Mouse (Mus musculus) CH12.LX (cell line): ENCODE measurements around the gene Ctsc. TPM values are rescaled to one million over a fixed set of nuclear protein-coding genes. Genes with fewer than 3 reads are reported as not detected.

Experiments
- DNase-seq: peaks from one replicate; pipeline ENCODE4 v3.0.0-alpha.2; 2013; ENCODE audit errors: extremely low read depth
- H3K27ac ChIP-seq: 2 replicates; pipeline ENCODE4 v1.5.1; 2012; ENCODE audit warnings: low read depth, mild to moderate bottlenecking, control low read depth, moderate library complexity; ENCODE audit not compliant: insufficient read depth
- H3K27me3 ChIP-seq: replicated peaks from 2 replicates; pipeline ENCODE3; 2012; ENCODE audit warnings: inconsistent platforms
- H3K36me3 ChIP-seq, 2 experiments: replicated peaks in 1 of 2; 2 replicates each; pipeline versions ENCODE3 to v1.6.1; 2012; ENCODE audit warnings: inconsistent platforms in 1 of 2, low read length in 1 of 2, mild to moderate bottlenecking in 1 of 2, mixed read lengths in 1 of 2, moderate library complexity in 1 of 2; ENCODE audit not compliant: control insufficient read depth in 1 of 2, insufficient read depth in 1 of 2
- H3K4me1 ChIP-seq, 2 experiments: 2 replicates each; pipeline ENCODE4 v1.6.1; 2012; ENCODE audit warnings: inconsistent platforms in 1 of 2, moderate library complexity in 1 of 2; ENCODE audit not compliant: insufficient read depth in 2 of 2, control insufficient read depth in 1 of 2
- H3K4me2 ChIP-seq: 2 replicates; pipeline ENCODE4 v1.6.1; 2012; ENCODE audit warnings: low read depth, mild to moderate bottlenecking, control low read depth; ENCODE audit not compliant: poor library complexity, insufficient read depth, severe bottlenecking
- H3K4me3 ChIP-seq, 3 experiments: fragments of 150-350 bp in 1 of 3; sonication (generic) in 1 of 3; replicated peaks in 1 of 3; 2 replicates each; pipeline versions ENCODE3 to v1.5.1; 2011 to 2012; ENCODE audit warnings: low read depth in 2 of 3, low read length in 2 of 3, mild to moderate bottlenecking in 2 of 3, moderate library complexity in 2 of 3, control low read depth in 1 of 3, improper control_type of control experiment in 1 of 3, inconsistent platforms in 1 of 3, mixed read lengths in 1 of 3; ENCODE audit not compliant: poor library complexity in 1 of 3
- H3K79me2 ChIP-seq: replicated peaks from 2 replicates; pipeline ENCODE4 v1.6.1; 2012; ENCODE audit warnings: mild to moderate bottlenecking, moderate library complexity; ENCODE audit not compliant: control insufficient read depth, poor library complexity, insufficient read depth, severe bottlenecking; ENCODE audit errors: extremely low read depth
- H3K9ac ChIP-seq: 2 replicates; pipeline ENCODE4 v1.6.1; 2012; ENCODE audit warnings: low read depth, mild to moderate bottlenecking, control low read depth, moderate library complexity; ENCODE audit not compliant: insufficient read depth
- H3K9me3 ChIP-seq: replicated peaks from 2 replicates; pipeline ENCODE3; 2012; ENCODE audit warnings: low read length, inconsistent platforms, mixed read lengths
- BHLHE40 ChIP-seq: IDR thresholded peaks from 2 replicates; pipeline ENCODE4 v1.6.1; 2011; ENCODE audit warnings: mild to moderate bottlenecking, low read depth, low read length, improper control_type of control experiment
- CHD2 ChIP-seq: IDR thresholded peaks from 2 replicates; pipeline ENCODE4 v1.6.1; 2011; ENCODE audit warnings: low read length, improper control_type of control experiment
- CTCF ChIP-seq, 2 experiments: IDR thresholded peaks in 1 of 2; conservative IDR thresholded peaks in 1 of 2; 2 replicates each; pipeline ENCODE4 v1.5.1; 2011 to 2012; ENCODE audit warnings: low read depth in 2 of 2, low read length in 2 of 2, improper control_type of control experiment in 1 of 2, inconsistent platforms in 1 of 2, mild to moderate bottlenecking in 1 of 2, moderate library complexity in 1 of 2
- E2F4 ChIP-seq: IDR thresholded peaks from 2 replicates; pipeline ENCODE4 v1.6.1; 2011; ENCODE audit warnings: low read depth, low read length, improper control_type of control experiment; ENCODE audit not compliant: insufficient replicate concordance
- EP300 ChIP-seq: IDR thresholded peaks from 2 replicates; pipeline ENCODE4 v1.6.1; 2011; ENCODE audit warnings: low read length, improper control_type of control experiment
- ETS1 ChIP-seq: conservative IDR thresholded peaks from 2 replicates; pipeline ENCODE4 v1.6.1; 2012; ENCODE audit warnings: low read depth, mild to moderate bottlenecking, inconsistent platforms, low read length, improper control_type of control experiment, moderate library complexity
- GABPA ChIP-seq: IDR thresholded peaks from 2 replicates; pipeline ENCODE4 v1.6.1; 2012; ENCODE audit warnings: low read depth, low read length, improper control_type of control experiment, inconsistent platforms; ENCODE audit not compliant: insufficient replicate concordance
- HCFC1 ChIP-seq: IDR thresholded peaks from 2 replicates; pipeline ENCODE4 v1.6.1; 2012; ENCODE audit warnings: low read depth, mild to moderate bottlenecking, inconsistent platforms, low read length, improper control_type of control experiment
- IRF4 ChIP-seq: IDR thresholded peaks from 2 replicates; pipeline ENCODE4 v1.6.1; 2014; ENCODE audit warnings: low read depth, mild to moderate bottlenecking, inconsistent platforms, low read length, improper control_type of control experiment
- JUN ChIP-seq: IDR thresholded peaks from 2 replicates; pipeline ENCODE4 v1.6.1; 2011; ENCODE audit warnings: low read depth, mild to moderate bottlenecking, low read length, improper control_type of control experiment, moderate library complexity; ENCODE audit not compliant: insufficient read depth
- JUND ChIP-seq: conservative IDR thresholded peaks from 2 replicates; pipeline ENCODE4 v1.6.1; 2011; ENCODE audit warnings: low read depth, low read length, improper control_type of control experiment
- KAT2A ChIP-seq: IDR thresholded peaks from 2 replicates; pipeline ENCODE4 v1.6.1; 2012; ENCODE audit warnings: low read length, improper control_type of control experiment, inconsistent platforms; ENCODE audit not compliant: insufficient replicate concordance
- MAFK ChIP-seq: IDR thresholded peaks from 2 replicates; pipeline ENCODE4 v1.6.1; 2011; ENCODE audit warnings: low read length, improper control_type of control experiment; ENCODE audit not compliant: insufficient replicate concordance
- MAX ChIP-seq: IDR thresholded peaks from 2 replicates; pipeline ENCODE4 v1.6.1; 2011; ENCODE audit warnings: low read length, improper control_type of control experiment
- MEF2A ChIP-seq: IDR thresholded peaks from 2 replicates; pipeline ENCODE4 v1.6.1; 2014; ENCODE audit warnings: low read depth, mild to moderate bottlenecking, inconsistent platforms, low read length, improper control_type of control experiment, borderline replicate concordance
- MXI1 ChIP-seq: IDR thresholded peaks from 2 replicates; pipeline ENCODE4 v1.6.1; 2011; ENCODE audit warnings: mild to moderate bottlenecking, low read depth, low read length, improper control_type of control experiment
- MYC ChIP-seq: IDR thresholded peaks from 2 replicates; pipeline ENCODE4 v1.6.1; 2011; ENCODE audit warnings: low read depth, mild to moderate bottlenecking, improper control_type of control experiment, low read length
- NRF1 ChIP-seq: IDR thresholded peaks from 2 replicates; pipeline ENCODE4 v1.6.1; 2014; ENCODE audit warnings: low read depth, mild to moderate bottlenecking, inconsistent platforms, low read length, improper control_type of control experiment, moderate library complexity
- PAX5 ChIP-seq: IDR thresholded peaks from 2 replicates; pipeline ENCODE4 v1.6.1; 2012; ENCODE audit warnings: low read length, inconsistent platforms, mixed read lengths
- POLR2A ChIP-seq: IDR thresholded peaks from 2 replicates; pipeline ENCODE4 v1.6.1; 2011; ENCODE audit warnings: low read depth, mild to moderate bottlenecking, improper control_type of control experiment, low read length
- RAD21 ChIP-seq: IDR thresholded peaks from 2 replicates; pipeline ENCODE4 v1.6.1; 2011; ENCODE audit warnings: low read depth, mild to moderate bottlenecking, low read length, improper control_type of control experiment, moderate library complexity
- RCOR1 ChIP-seq: conservative IDR thresholded peaks from 2 replicates; pipeline ENCODE4 v1.6.1; 2012; ENCODE audit warnings: low read depth, mild to moderate bottlenecking, inconsistent platforms, low read length, improper control_type of control experiment
- SIN3A ChIP-seq: IDR thresholded peaks from 2 replicates; pipeline ENCODE4 v1.6.1; 2012; ENCODE audit warnings: low read length, improper control_type of control experiment, inconsistent platforms
- SMC3 ChIP-seq: IDR thresholded peaks from 2 replicates; pipeline ENCODE4 v1.6.1; 2011; ENCODE audit warnings: low read depth, low read length, improper control_type of control experiment
- TBP ChIP-seq: conservative IDR thresholded peaks from 2 replicates; pipeline ENCODE4 v1.6.1; 2011; ENCODE audit warnings: low read depth, low read length, improper control_type of control experiment
- TCF12 ChIP-seq: IDR thresholded peaks from 2 replicates; pipeline ENCODE4 v1.6.1; 2014; ENCODE audit warnings: low read depth, mild to moderate bottlenecking, inconsistent platforms, low read length, improper control_type of control experiment
- USF1 ChIP-seq: IDR thresholded peaks from 2 replicates; pipeline ENCODE4 v1.6.1; 2014; ENCODE audit warnings: low read depth, mild to moderate bottlenecking, inconsistent platforms, low read length, improper control_type of control experiment
- USF2 ChIP-seq: conservative IDR thresholded peaks from 2 replicates; pipeline ENCODE4 v1.6.1; 2011; ENCODE audit warnings: low read depth, low read length, improper control_type of control experiment
- ZC3H11A ChIP-seq: IDR thresholded peaks from 2 replicates; pipeline ENCODE4 v1.6.1; 2012; ENCODE audit warnings: low read depth, mild to moderate bottlenecking, inconsistent platforms, low read length, improper control_type of control experiment
- ZKSCAN1 ChIP-seq: IDR thresholded peaks from 2 replicates; pipeline ENCODE4 v1.6.1; 2012; ENCODE audit warnings: low read depth, inconsistent platforms, low read length, improper control_type of control experiment, borderline replicate concordance
- ZMIZ1 ChIP-seq: IDR thresholded peaks from 2 replicates; pipeline ENCODE4 v1.6.1; 2012; ENCODE audit warnings: low read depth, mild to moderate bottlenecking, inconsistent platforms, low read length, improper control_type of control experiment
- ZNF384 ChIP-seq: IDR thresholded peaks from 2 replicates; pipeline ENCODE4 v1.6.1; 2012; ENCODE audit warnings: low read depth, low read length, improper control_type of control experiment, inconsistent platforms
- dilution Hi-C: fragments of 300-500 bp; cut with MboI; formaldehyde crosslinking; loops from 2 replicates; pipeline ENCODE4 v1.14.3; 2020; ENCODE audit warnings: low sequenced_read_pairs; ENCODE audit not compliant: extremely low pct_unique_long_range_greater_than_20kb, extremely low pct_ligation_motif_present
- in situ Hi-C: fragments of 300-500 bp; cut with MboI; formaldehyde crosslinking; loops from 3 replicates; pipeline ENCODE4 v1.14.3; 2019; ENCODE audit warnings: low sequenced_read_pairs, low pct_ligation_motif_present, low pct_unique_long_range_greater_than_20kb, mixed read lengths
- polyA plus RNA-seq: library from polyadenylated mRNA; unstranded; fragments of >175 nt; gene quantifications from 2 replicates; pipeline ENCODE4 v1.2.1, GENCODE M21; 2012; ENCODE audit warnings: low read depth; ENCODE audit not compliant: insufficient read length
- total RNA-seq, 2 experiments: library from RNA; depleted of rRNA; stranded (reverse); fragments of 300-350 nt in 1 of 2; fragments of >200 nt in 1 of 2; gene quantifications; 2 replicates each; pipeline ENCODE4 v1.2.3; 2012 to 2014

Ctsc gene
- total and polyA plus RNA-seq, 3 experiments, result 84.8 to 261 (median 207) TPM

GRCm38 (mm10) chr7:88271531-88271930 is 6.4 kb upstream of the Ctsc start:
- Histone ChIP-seq H3K4me2 (no peak overlapping the region; the same call in 1 of the 2 replicates), H3K36me3 (no peaks in the 10 kb centered on the region), H3K79me2 (no peaks in the 10 kb centered on the region), H3K9ac (no peak overlapping the region), H3K27ac (no peak overlapping the region), H3K27me3 (peaks cover 4% of the 10 kb centered on the region), H3K4me1 (peaks cover 3 to 31% of the 10 kb centered on the region in 2 experiments; a peak in 3 of 4 replicates), H3K9me3 (no peaks in the 10 kb centered on the region), H3K4me3 (no peak overlapping the region)
- no peak for DNase-seq
- TF ChIP-seq GABPA (no peak), IRF4 (no peak), MAFK (no peak)
- dilution Hi-C loops (no loop called here), in situ Hi-C loops (no loop called here)

- peak overlapping the region; percentile 44 to 83 (median 52) for H3K4me3 ChIP-seq
- H3K4me2 ChIP-seq, result peak overlapping the region; percentile 93
- no peaks in the 10 kb centered on the region for H3K9me3 ChIP-seq
- dilution Hi-C loops, result no loop called here
- peak overlapping the region; percentile 82 for H3K27ac ChIP-seq
- peak; percentile 84 for DNase-seq
- H3K36me3 ChIP-seq, result peaks cover 3 to 11% of the 10 kb centered on the region in 2 experiments
- H3K79me2 ChIP-seq, result peaks cover 21% of the 10 kb centered on the region
- in situ Hi-C loops, result no loop called here
- no peaks in the 10 kb centered on the region for H3K27me3 ChIP-seq
- H3K4me1 ChIP-seq, result peaks cover 0 to 43% of the 10 kb centered on the region in 2 experiments; a peak in 2 of 4 replicates
- H3K9ac ChIP-seq, result peak overlapping the region; percentile 69
- TF ChIP-seq ZMIZ1, result no peak
- TF ChIP-seq EP300, result peak; percentile 28
- no peak for TF ChIP-seq USF2
- TF ChIP-seq RCOR1, result no peak
- no peak for TF ChIP-seq PAX5
- peak; percentile 93 for TF ChIP-seq ZNF384
- TF ChIP-seq IRF4, result no peak
- TF ChIP-seq MXI1, result no peak
- TF ChIP-seq MEF2A, result no peak
- peak; percentile 47; the same call in 1 of the 2 replicates for TF ChIP-seq TBP
- TF ChIP-seq SMC3, result no peak
- TF ChIP-seq JUND, result no peak
- TF ChIP-seq E2F4, result no peak
- TF ChIP-seq ZKSCAN1, result no peak
- no peak; the same call in 1 of the 2 replicates for TF ChIP-seq BHLHE40
- no peak for TF ChIP-seq HCFC1
- TF ChIP-seq ZC3H11A, result no peak
- TF ChIP-seq MAX, result no peak
- no peak for TF ChIP-seq ETS1
- no peak for TF ChIP-seq USF1
- TF ChIP-seq POLR2A, result no peak
- no peak for TF ChIP-seq CTCF (conservative IDR thresholded peaks at IDR 0.05 in 1 of 2, IDR thresholded peaks at IDR 0.05 in 1 of 2; ENCODE audit: low read depth in 2 of 2, low read length in 2 of 2)
- no peak for TF ChIP-seq CHD2
- TF ChIP-seq SIN3A, result no peak
- peak; percentile 45; the same call in 1 of the 2 replicates for TF ChIP-seq MYC
- no peak for TF ChIP-seq KAT2A
- no peak for TF ChIP-seq GABPA
- TF ChIP-seq JUN, result no peak
- TF ChIP-seq RAD21, result no peak
- TF ChIP-seq TCF12, result no peak
- TF ChIP-seq NRF1, result no peak
Measured at GRCm38 (mm10) chr7:88276914-88277765, 745 bp upstream of the Ctsc start.
